Mouse (Mus musculus): Measurements from ENCODE around the gene Elovl1.

GRCm38 (mm10) chr4:118413553-118413952 lies 14.3 kb upstream of the Elovl1 start:
- TF ChIP-seq CTCF (IDR thresholded peaks at IDR 0.05; ENCODE audit: control insufficient read depth, insufficient read depth, low read length) (no peak), POLR2A (IDR thresholded peaks at IDR 0.05; ENCODE audit: borderline replicate concordance, control insufficient read depth, low read depth, low read length) (no peak)
